Mouse (Mus musculus) embryonic fibroblast, embryonic 13.5 days (primary cell): ENCODE measurements around the gene Zfhx2. TPM values are rescaled to one million over a fixed set of nuclear protein-coding genes. Genes with fewer than 3 reads are reported as not detected.

Source experiments
- H3K27ac ChIP-seq: 2 replicates; pipeline ENCODE4 v1.5.1; 2012; ENCODE audit warnings: low read length, control low read depth, inconsistent platforms; ENCODE audit not compliant: insufficient read depth
- H3K4me1 ChIP-seq: 2 replicates; pipeline ENCODE4 v1.6.1; 2011; ENCODE audit warnings: low read length; ENCODE audit not compliant: control insufficient read depth, insufficient read depth
- H3K4me3 ChIP-seq: 2 replicates; pipeline ENCODE4 v1.5.1; 2011; ENCODE audit warnings: mild to moderate bottlenecking, control low read depth, low read length; ENCODE audit not compliant: insufficient read depth
- CTCF ChIP-seq: IDR thresholded peaks from 2 replicates; pipeline ENCODE4 v1.5.1; 2011; ENCODE audit warnings: mild to moderate bottlenecking, control low read depth, low read length, moderate library complexity, borderline replicate concordance; ENCODE audit not compliant: insufficient read depth
- POLR2A ChIP-seq: IDR thresholded peaks from 2 replicates; pipeline ENCODE4 v1.6.1; 2011; ENCODE audit warnings: low read depth, mild to moderate bottlenecking, control low read depth, low read length, moderate library complexity
- polyA plus RNA-seq: library from polyadenylated mRNA; stranded (reverse); fragments of >200 nt; gene quantifications from 2 replicates; pipeline ENCODE4 v1.2.4, GENCODE M21; 2011; ENCODE audit warnings: low read depth; ENCODE audit not compliant: missing spikeins, insufficient read length

Zfhx2 gene
- polyA plus RNA-seq, 1 experiment = 3.5 TPM

DNA sequence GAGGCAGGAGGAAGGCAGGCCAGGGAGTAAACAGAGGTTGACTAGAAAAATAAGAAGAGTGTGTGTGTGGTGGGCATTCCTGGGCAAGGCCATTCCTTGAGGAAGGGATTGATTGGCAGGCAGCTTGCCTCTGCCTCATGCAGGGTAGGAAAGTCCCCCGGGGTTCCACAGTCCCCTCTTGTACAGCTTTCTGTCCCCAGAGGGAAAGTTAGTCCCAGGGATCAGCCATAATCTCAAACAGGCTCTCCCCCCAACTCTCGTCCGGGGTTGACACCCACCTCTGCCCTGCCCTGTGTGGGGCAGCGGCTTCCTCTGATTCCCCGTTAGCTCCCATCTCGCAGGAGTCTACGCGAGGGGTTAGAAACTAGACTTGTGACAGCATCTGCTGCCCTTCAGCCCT lies 14.9 kb upstream of the Zfhx2 start:
- no peak overlapping the region for H3K4me3 ChIP-seq
- H3K4me1 ChIP-seq = no peaks in the 10 kb centered on the region
- no peak overlapping the region for H3K27ac ChIP-seq
- no peak for TF ChIP-seq POLR2A
- no peak for TF ChIP-seq CTCF

DNA sequence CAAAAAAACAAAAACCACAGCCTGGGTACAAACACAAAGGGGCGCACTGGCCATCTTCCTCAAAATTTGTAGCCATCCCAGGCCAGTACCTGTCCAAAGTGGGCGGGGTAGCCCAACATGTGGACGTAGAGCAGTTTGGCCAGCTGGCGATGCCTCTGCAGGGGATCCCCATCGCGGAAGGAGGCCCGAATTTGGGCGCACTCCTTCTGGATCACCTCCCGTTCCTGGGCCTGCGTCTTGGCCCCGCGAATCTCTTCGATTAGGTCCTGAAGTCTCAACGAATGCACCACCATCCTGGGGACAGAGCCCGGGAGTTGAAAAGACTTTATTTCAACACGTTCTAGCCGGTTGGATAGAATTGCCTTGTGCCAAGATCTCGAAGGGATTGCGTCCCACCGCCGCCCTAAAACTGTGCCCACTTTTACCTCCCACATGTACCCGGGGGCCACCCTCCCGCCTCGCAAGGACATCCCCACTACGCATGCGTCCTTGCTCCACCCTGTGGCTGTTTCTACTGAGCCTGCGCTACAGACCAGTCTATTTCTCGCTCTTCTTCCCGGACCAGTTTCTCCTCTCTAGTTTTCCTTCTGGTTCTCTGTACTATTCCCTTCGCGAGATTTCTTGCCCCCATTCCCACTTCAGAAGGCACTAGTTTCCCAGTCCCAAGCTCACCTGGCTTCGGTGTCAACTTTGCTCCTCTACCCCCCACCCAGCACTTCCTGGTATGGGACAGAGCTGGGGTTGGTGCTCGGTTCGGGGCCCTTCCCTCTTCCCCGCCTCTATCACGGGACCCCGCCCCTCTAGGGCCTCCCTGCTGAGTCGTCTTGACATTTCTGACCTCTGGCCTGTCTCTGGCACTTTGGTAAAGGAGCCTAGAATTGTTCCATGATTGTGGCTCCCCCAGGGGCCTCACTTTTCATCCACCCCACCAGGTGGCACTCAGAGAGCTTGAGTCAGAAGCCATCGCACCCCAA lies 14.0 kb upstream of the Zfhx2 start, which contains the start of gene Ap1g2:
Gene Ap1g2, minus strand, starts transcription at position 758 of the 974 bp plus-strand sequence.
- peak within 1 kb of the TSS; percentile 45 for H3K4me3 ChIP-seq
- no peaks in the 10 kb centered on the region for H3K4me1 ChIP-seq
- H3K27ac ChIP-seq = no peak within 1 kb of the TSS
- TF ChIP-seq POLR2A = peak; percentile 84
- TF ChIP-seq CTCF = no peak

DNA sequence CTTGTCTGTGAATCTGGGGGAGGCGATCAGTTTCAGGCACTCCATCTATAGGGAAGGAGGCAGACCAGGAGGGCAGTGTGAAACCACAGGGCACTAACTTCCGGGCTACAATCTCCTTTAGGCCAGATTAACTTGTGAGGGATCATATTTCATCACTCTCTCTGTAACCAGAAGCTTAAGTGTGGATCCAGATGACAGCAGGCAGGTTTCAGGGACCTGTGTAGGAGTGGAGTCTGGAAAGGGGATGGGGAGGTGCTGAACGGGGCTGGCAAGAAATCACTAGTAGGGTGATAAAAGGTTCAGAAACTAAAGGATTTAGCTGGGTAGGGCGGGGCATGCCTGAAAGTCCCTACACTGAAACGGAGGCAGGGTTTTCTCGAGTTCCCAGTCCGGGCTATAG lies 13.3 kb upstream of the Zfhx2 start:
- Histone ChIP-seq H3K4me3 (no peak overlapping the region), H3K27ac (no peak overlapping the region), H3K4me1 (no peaks in the 10 kb centered on the region)
- TF ChIP-seq CTCF (no peak), POLR2A (no peak; the same call in 1 of the 2 replicates)

DNA sequence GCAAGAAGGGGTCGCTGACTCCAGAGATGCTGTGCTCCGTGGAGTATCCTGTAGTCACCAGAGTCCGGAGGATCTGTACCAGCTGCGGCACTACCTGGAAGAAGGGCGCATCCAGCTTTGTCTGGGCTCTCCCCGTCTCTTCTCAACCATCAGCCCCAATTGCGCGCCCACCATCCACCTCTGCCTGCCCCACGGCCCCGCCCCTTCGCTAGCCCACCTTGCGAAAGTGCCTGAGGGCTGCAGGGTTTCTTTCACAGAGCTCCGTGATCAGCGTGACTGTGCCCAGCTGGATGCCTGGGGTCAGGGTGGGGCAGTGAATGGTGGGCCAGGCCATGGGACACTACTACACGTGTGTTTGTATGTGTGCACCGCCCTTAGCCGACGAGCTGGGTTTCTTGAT lies 12.2 kb upstream of the Zfhx2 start:
- Histone ChIP-seq H3K4me1 (no peaks in the 10 kb centered on the region), H3K4me3 (no peak overlapping the region), H3K27ac (no peak overlapping the region)
- TF ChIP-seq POLR2A = no peak
- TF ChIP-seq CTCF = no peak

- no peak overlapping the region for H3K4me3 ChIP-seq
- TF ChIP-seq CTCF = no peak
- no peak for TF ChIP-seq POLR2A
- H3K4me1 ChIP-seq = no peaks in the 10 kb centered on the region
- no peak overlapping the region for H3K27ac ChIP-seq
Measured at GRCm38 (mm10) chr14:55102253-55102785, 10.2 kb upstream of the Zfhx2 start.

DNA sequence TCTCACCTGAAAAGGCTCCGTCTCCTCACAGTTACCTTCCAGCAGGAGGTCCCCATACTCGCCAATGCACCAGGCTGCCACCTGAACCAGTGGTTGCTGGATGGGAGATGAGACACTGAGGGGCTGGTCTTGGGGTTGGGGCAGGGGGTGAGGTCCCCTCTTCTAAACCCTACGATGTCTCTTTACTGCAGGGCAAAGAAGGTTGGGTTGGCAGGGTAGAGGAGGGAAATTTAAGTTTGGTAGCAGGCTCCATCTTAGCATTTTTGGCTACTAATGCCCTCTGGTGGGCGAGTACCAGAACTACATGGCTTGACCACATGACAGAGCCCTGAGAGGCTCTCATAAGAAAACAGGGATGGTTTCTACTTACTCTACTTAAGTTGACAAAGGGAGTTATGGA lies 9.5 kb upstream of the Zfhx2 start:
- no peaks in the 10 kb centered on the region for H3K4me1 ChIP-seq
- H3K4me3 ChIP-seq = no peak overlapping the region
- H3K27ac ChIP-seq = no peak overlapping the region
- TF ChIP-seq POLR2A (no peak), CTCF (peak; percentile 18; the same call in 1 of the 2 replicates)

GRCm38 (mm10) chr14:55098067-55098466 lies 5.9 kb upstream of the Zfhx2 start:
- TF ChIP-seq CTCF = no peak
- TF ChIP-seq POLR2A = no peak
- H3K4me1 ChIP-seq = no peaks in the 10 kb centered on the region
- H3K27ac ChIP-seq = no peak overlapping the region
- H3K4me3 ChIP-seq = no peak overlapping the region

- Histone ChIP-seq H3K27ac (no peak overlapping the region), H3K4me1 (no peaks in the 10 kb centered on the region), H3K4me3 (no peak overlapping the region)
- TF ChIP-seq CTCF (no peak), POLR2A (no peak)
Measured at GRCm38 (mm10) chr14:55097646-55098045, 5.5 kb upstream of the Zfhx2 start.

GRCm38 (mm10) chr14:55096573-55097087 lies 4.5 kb upstream of the Zfhx2 start:
- TF ChIP-seq POLR2A (no peak), CTCF (no peak)
- Histone ChIP-seq H3K4me3 (no peak overlapping the region), H3K27ac (no peak overlapping the region), H3K4me1 (no peaks in the 10 kb centered on the region)

- Histone ChIP-seq H3K4me3 (no peak overlapping the region), H3K27ac (no peak overlapping the region), H3K4me1 (no peaks in the 10 kb centered on the region)
- no peak for TF ChIP-seq CTCF
- no peak for TF ChIP-seq POLR2A
Measured at GRCm38 (mm10) chr14:55095671-55096070, 3.5 kb upstream of the Zfhx2 start.
